Mouse (Mus musculus): ENCODE measurements at regions not wholly inside any gene's neighbourhood (a gene's known extent, or its start where the extent isn't known, plus 50 kb on each side); places are given as distances from the start of the nearest gene placed in this dataset.

DNA sequence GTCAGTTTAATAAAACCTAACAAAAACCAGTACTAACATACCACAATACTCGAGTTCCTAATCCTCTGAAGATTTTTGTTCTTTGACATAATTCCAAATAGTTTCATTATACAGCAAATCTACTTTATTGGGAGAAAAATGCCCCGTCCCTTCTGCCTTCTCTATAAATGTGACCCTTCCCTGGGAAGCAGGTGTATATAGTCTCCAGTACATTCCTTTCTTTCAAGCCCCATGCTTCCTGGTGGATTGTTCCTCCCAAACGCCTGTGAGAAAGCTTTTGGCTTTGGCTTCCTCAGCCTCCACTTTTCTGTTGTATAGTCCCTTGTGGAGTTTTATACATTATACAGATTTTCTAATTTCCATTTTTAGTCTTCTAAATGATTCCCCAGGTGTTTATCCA is 1001.8 kb upstream of the Tenm3 start:
- Histone ChIP-seq H3K4me2 (replicated peaks) (no peak overlapping the region), H3K36me3 (no peaks in the 10 kb centered on the region), H3K9me3 (replicated peaks) (no peaks in the 10 kb centered on the region), H3K27ac (no peak overlapping the region), H3K4me1 (no peaks in the 10 kb centered on the region), H3K4me3 (no peak overlapping the region), H3K9ac (no peak overlapping the region), H3K27me3 (no peaks in the 10 kb centered on the region)
- ATAC-seq (ENCODE audit: low FRiP score), result no peak
- 79% methylated on average over 3 of the region's 3 CpGs for WGBS

DNA sequence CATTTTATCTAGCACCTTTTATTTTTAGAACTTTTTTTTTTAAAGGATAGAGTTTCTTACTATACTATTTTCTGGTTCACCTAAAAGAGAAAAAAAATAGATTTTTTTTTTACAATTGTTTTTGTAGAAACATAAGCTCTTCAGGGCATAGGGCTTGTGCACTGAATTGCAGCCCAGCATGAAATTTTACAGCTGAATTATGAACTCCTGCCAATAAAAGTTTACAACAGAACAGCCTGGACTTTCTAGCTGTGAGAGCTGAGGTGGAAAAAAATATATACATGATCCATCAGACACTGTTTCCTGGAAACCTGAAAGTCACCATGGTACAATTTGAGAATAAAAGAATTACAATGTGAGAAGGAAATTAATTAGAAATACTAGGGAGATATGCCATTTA is 988.2 kb upstream of the Tenm3 start:
- Histone ChIP-seq H3K27ac (no peak overlapping the region), H3K36me3 (no peaks in the 10 kb centered on the region), H3K9me3 (replicated peaks) (no peaks in the 10 kb centered on the region), H3K4me2 (replicated peaks) (no peak overlapping the region), H3K27me3 (no peaks in the 10 kb centered on the region), H3K9ac (no peak overlapping the region), H3K4me3 (no peak overlapping the region), H3K4me1 (no peaks in the 10 kb centered on the region)
- no peak for ATAC-seq (ENCODE audit: low FRiP score)

- H3K4me3 ChIP-seq, result no peak overlapping the region
- no peak overlapping the region for H3K4me2 ChIP-seq (replicated peaks)
- no peaks in the 10 kb centered on the region for H3K4me1 ChIP-seq
- WGBS, result 42% methylated on average over 2 of the region's 2 CpGs
- H3K9ac ChIP-seq, result no peak overlapping the region
- ATAC-seq (ENCODE audit: low FRiP score), result no peak
- no peak overlapping the region for H3K27ac ChIP-seq
- no peaks in the 10 kb centered on the region for H3K36me3 ChIP-seq
- no peaks in the 10 kb centered on the region for H3K9me3 ChIP-seq (replicated peaks)
- no peaks in the 10 kb centered on the region for H3K27me3 ChIP-seq
Observed at GRCm38 (mm10) chr8:49829345-49829744, 985.6 kb upstream of the Tenm3 start.

DNA sequence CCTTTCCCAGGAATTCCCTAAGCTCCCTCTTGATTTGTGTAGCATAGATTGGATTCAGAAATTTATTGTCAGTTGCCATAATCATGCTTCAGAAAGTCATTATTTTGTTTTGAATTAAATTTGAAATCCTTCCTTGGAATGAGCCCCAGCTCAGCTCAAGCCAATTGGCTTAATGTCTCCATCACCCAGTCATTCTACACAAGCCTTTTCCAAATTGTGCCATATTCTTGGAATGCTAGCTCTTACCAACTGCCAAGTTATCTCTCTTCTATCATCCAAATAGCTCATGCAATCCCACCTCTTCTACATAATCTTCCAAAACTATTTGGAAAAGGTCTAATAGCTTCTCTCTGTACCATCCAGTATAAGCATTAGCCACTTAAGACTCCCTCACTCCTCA is 982.5 kb upstream of the Tenm3 start:
- no peak overlapping the region for H3K27ac ChIP-seq
- H3K4me3 ChIP-seq, result no peak overlapping the region
- H3K9me3 ChIP-seq (replicated peaks), result no peaks in the 10 kb centered on the region
- no peaks in the 10 kb centered on the region for H3K36me3 ChIP-seq
- H3K4me2 ChIP-seq (replicated peaks), result no peak overlapping the region
- H3K4me1 ChIP-seq, result no peaks in the 10 kb centered on the region
- no peak for ATAC-seq (ENCODE audit: low FRiP score)
- no peaks in the 10 kb centered on the region for H3K27me3 ChIP-seq
- no peak overlapping the region for H3K9ac ChIP-seq

DNA sequence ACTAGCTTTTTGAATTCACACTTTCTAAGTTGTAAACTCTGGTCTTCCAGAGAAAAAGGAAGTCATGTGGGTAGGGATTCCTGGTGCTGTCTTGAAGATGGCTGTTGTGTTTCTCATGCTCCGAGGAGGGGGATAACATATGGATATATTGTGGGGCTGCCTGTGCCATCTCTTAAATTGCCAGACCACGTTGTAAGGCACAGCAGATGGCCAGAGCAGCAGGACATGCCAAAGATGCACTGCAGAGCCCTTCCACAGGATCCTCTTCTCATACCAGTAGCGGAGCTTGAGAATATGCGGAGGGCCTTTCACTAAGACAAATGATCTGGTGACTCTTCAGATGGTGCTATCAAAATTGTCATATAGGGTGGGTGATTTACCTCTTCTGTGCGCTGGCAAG is 981.2 kb upstream of the Tenm3 start:
- no peak overlapping the region for H3K27ac ChIP-seq
- WGBS, result 83% methylated on average over 5 of the region's 5 CpGs
- no peak overlapping the region for H3K4me2 ChIP-seq (replicated peaks)
- ATAC-seq (ENCODE audit: low FRiP score), result no peak
- no peaks in the 10 kb centered on the region for H3K36me3 ChIP-seq
- no peak overlapping the region for H3K4me3 ChIP-seq
- H3K27me3 ChIP-seq, result no peaks in the 10 kb centered on the region
- H3K4me1 ChIP-seq, result no peaks in the 10 kb centered on the region
- no peaks in the 10 kb centered on the region for H3K9me3 ChIP-seq (replicated peaks)
- no peak overlapping the region for H3K9ac ChIP-seq

- Histone ChIP-seq H3K27me3 (no peaks in the 10 kb centered on the region), H3K4me1 (no peaks in the 10 kb centered on the region), H3K27ac (no peak overlapping the region), H3K4me2 (replicated peaks) (no peak overlapping the region), H3K9me3 (replicated peaks) (no peaks in the 10 kb centered on the region), H3K36me3 (no peaks in the 10 kb centered on the region), H3K9ac (no peak overlapping the region), H3K4me3 (no peak overlapping the region)
- WGBS, result 62% methylated on average over 2 of the region's 2 CpGs
- no peak for ATAC-seq (ENCODE audit: low FRiP score)
Observed at GRCm38 (mm10) chr8:49822791-49823190, 979.0 kb upstream of the Tenm3 start.

GRCm38 (mm10) chr8:49799236-49799635 is 955.5 kb upstream of the Tenm3 start:
- no peaks in the 10 kb centered on the region for H3K36me3 ChIP-seq
- H3K27ac ChIP-seq, result no peak overlapping the region
- no peaks in the 10 kb centered on the region for H3K27me3 ChIP-seq
- ATAC-seq (ENCODE audit: low FRiP score), result no peak
- no peak overlapping the region for H3K9ac ChIP-seq
- WGBS, result 80% methylated on average over 2 of the region's 2 CpGs
- H3K4me2 ChIP-seq (replicated peaks), result no peak overlapping the region
- H3K4me1 ChIP-seq, result no peaks in the 10 kb centered on the region
- H3K4me3 ChIP-seq, result no peak overlapping the region
- no peaks in the 10 kb centered on the region for H3K9me3 ChIP-seq (replicated peaks)

GRCm38 (mm10) chr8:49796741-49797140 is 953.0 kb upstream of the Tenm3 start:
- Histone ChIP-seq H3K9me3 (replicated peaks) (no peaks in the 10 kb centered on the region), H3K36me3 (no peaks in the 10 kb centered on the region), H3K9ac (no peak overlapping the region), H3K4me3 (no peak overlapping the region), H3K27me3 (no peaks in the 10 kb centered on the region), H3K4me2 (replicated peaks) (no peak overlapping the region), H3K4me1 (peaks cover 3% of the 10 kb centered on the region; the same call in 1 of the 2 replicates), H3K27ac (no peak overlapping the region)
- 41% methylated on average over 3 of the region's 3 CpGs for WGBS
- ATAC-seq (ENCODE audit: low FRiP score), result 0 out of 2 replicates have a peak, but pooled peaks have one; percentile 52

DNA sequence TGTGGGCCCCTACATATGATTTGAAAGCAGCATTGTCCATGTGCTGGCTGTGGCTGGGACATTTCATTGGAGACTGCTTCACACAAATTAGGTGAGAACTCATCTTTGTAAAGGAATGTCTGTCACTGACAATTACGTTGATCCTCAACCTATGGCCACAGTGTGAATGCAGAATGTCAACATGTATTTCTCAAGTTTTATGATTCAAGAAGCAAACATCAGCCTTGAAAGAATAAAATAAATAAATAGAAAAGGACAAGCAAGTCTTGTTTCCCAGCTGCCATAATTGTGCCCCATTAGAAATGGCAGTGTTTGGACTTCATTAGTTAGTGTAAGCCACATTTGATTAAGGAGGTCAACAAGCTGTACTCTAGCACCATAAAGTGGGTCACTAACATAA is 950.7 kb upstream of the Tenm3 start:
- H3K27me3 ChIP-seq, result no peaks in the 10 kb centered on the region
- ATAC-seq (ENCODE audit: low FRiP score), result no peak
- H3K4me2 ChIP-seq (replicated peaks), result no peak overlapping the region
- H3K27ac ChIP-seq, result no peak overlapping the region
- no peak overlapping the region for H3K4me3 ChIP-seq
- no peak overlapping the region for H3K9ac ChIP-seq
- 89% methylated on average over 1 of the region's 1 CpGs for WGBS
- no peaks in the 10 kb centered on the region for H3K36me3 ChIP-seq
- peaks cover 3% of the 10 kb centered on the region; the same call in 1 of the 2 replicates for H3K4me1 ChIP-seq
- H3K9me3 ChIP-seq (replicated peaks), result no peaks in the 10 kb centered on the region

GRCm38 (mm10) chr8:49769829-49770228 is 926.1 kb upstream of the Tenm3 start:
- WGBS, result 53% methylated on average over 4 of the region's 4 CpGs
- Histone ChIP-seq H3K27ac (no peak overlapping the region), H3K4me1 (no peaks in the 10 kb centered on the region), H3K4me2 (replicated peaks) (no peak overlapping the region), H3K9ac (no peak overlapping the region), H3K4me3 (no peak overlapping the region), H3K36me3 (no peaks in the 10 kb centered on the region), H3K27me3 (no peaks in the 10 kb centered on the region), H3K9me3 (replicated peaks) (no peaks in the 10 kb centered on the region)
- no peak for ATAC-seq (ENCODE audit: low FRiP score)

GRCm38 (mm10) chr8:49738043-49738442 is 894.3 kb upstream of the Tenm3 start:
- Histone ChIP-seq H3K36me3 (no peaks in the 10 kb centered on the region), H3K9me3 (replicated peaks) (no peaks in the 10 kb centered on the region), H3K4me1 (no peaks in the 10 kb centered on the region), H3K27ac (no peak overlapping the region), H3K9ac (no peak overlapping the region), H3K27me3 (no peaks in the 10 kb centered on the region), H3K4me2 (replicated peaks) (no peak overlapping the region), H3K4me3 (no peak overlapping the region)
- ATAC-seq (ENCODE audit: low FRiP score), result no peak
- WGBS, result 69% methylated on average over 6 of the region's 6 CpGs

DNA sequence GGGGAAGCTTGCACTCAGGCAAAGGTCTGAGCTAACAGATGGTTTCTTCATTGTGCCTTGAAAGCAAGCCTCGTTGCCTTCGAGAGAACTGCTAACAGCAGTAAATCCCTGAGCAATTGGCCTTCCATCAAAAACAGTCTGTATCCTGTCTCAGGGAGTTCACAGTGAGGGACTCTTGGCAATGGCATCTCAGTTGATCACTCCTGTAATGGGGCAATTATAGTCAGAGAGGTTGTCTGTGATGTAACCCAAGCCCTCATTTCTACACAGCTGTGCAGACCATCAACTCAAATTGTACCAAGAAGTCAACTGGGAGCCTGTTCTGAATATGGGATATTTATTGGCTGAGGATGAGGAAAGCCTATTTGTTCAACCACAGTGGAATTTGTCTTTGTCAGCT is 885.4 kb upstream of the Tenm3 start:
- Histone ChIP-seq H3K4me1 (no peaks in the 10 kb centered on the region), H3K9me3 (replicated peaks) (no peaks in the 10 kb centered on the region), H3K9ac (no peak overlapping the region), H3K36me3 (no peaks in the 10 kb centered on the region), H3K27me3 (no peaks in the 10 kb centered on the region), H3K27ac (no peak overlapping the region), H3K4me2 (replicated peaks) (no peak overlapping the region), H3K4me3 (no peak overlapping the region)
- no peak for ATAC-seq (ENCODE audit: low FRiP score)
- 67% methylated on average over 2 of the region's 2 CpGs for WGBS

DNA sequence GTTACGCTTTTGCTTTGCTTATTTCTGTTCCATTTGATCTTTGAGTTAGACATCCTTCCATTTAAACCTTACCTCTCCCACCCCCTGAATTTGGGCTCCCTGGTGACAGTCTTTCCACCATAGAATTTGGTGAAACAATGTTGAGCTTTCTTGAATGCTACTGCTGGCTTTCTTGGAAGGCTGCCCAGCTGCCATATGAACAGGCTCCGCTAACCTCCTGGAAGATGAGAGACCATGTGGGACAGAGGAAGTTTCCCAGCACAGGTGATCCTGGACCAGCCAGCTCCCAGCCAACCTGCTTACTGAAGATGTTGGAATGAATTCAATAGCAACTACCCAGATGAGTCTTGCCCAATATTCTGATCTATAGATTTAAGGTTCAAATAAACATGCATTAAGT is 868.6 kb upstream of the Tenm3 start:
- Histone ChIP-seq H3K9ac (no peak overlapping the region), H3K4me3 (no peak overlapping the region), H3K36me3 (no peaks in the 10 kb centered on the region), H3K27ac (no peak overlapping the region), H3K27me3 (no peaks in the 10 kb centered on the region), H3K4me1 (no peaks in the 10 kb centered on the region), H3K4me2 (replicated peaks) (no peak overlapping the region), H3K9me3 (replicated peaks) (no peaks in the 10 kb centered on the region)
- ATAC-seq (ENCODE audit: low FRiP score), result no peak
- WGBS, result 82% methylated on average over 2 of the region's 2 CpGs

- Histone ChIP-seq H3K4me3 (no peak overlapping the region), H3K27me3 (no peaks in the 10 kb centered on the region), H3K4me1 (no peaks in the 10 kb centered on the region), H3K9ac (no peak overlapping the region), H3K9me3 (replicated peaks) (no peaks in the 10 kb centered on the region), H3K4me2 (replicated peaks) (no peak overlapping the region), H3K27ac (no peak overlapping the region), H3K36me3 (no peaks in the 10 kb centered on the region)
- ATAC-seq (ENCODE audit: low FRiP score), result no peak
- 5% methylated on average over 1 of the region's 1 CpGs for WGBS
Observed at GRCm38 (mm10) chr8:49708701-49709100, 865.0 kb upstream of the Tenm3 start.

All from hindbrain, embryonic 12.5 days (tissue).